Mouse (Mus musculus) kidney, embryonic 14.5 days (tissue): ENCODE measurements around the gene Hs3st5. TPM values are rescaled to one million over a fixed set of nuclear protein-coding genes. Genes with fewer than 3 reads are reported as not detected.

Experiments
- ATAC-seq: fragments of 200-750 bp; cut with Nextera tagmentation; 2 replicates; pipeline ENCODE4 v1.8.0; 2017; ENCODE audit warnings: moderate number of reproducible peaks, mild to moderate bottlenecking, moderate TSS enrichment, moderate library complexity; ENCODE audit not compliant: low FRiP score, low TSS enrichment
- H3K27ac ChIP-seq: fragments of 300-500 bp; sonication (generic); 2 replicates; pipeline ENCODE4 v1.5.1; 2014; ENCODE audit warnings: low read depth, mild to moderate bottlenecking, low read length, moderate library complexity, mixed read lengths
- H3K27me3 ChIP-seq: fragments of 300-500 bp; sonication (generic); 2 replicates; pipeline ENCODE4 v1.6.1; 2014; ENCODE audit warnings: mild to moderate bottlenecking, low read length; ENCODE audit not compliant: control insufficient read depth, insufficient read depth
- H3K36me3 ChIP-seq: fragments of 300-500 bp; sonication (generic); 2 replicates; pipeline ENCODE4 v1.6.1; 2014; ENCODE audit warnings: low read length, mixed read lengths; ENCODE audit not compliant: control insufficient read depth, insufficient read depth
- H3K4me1 ChIP-seq: fragments of 300-500 bp; sonication (generic); 2 replicates; pipeline ENCODE4 v1.6.1; 2014; ENCODE audit warnings: low read length, mixed read lengths; ENCODE audit not compliant: control insufficient read depth, insufficient read depth
- H3K4me2 ChIP-seq: fragments of 300-500 bp; sonication (generic); replicated peaks from 2 replicates; pipeline ENCODE4 v1.6.1; 2014; ENCODE audit warnings: low read depth, mild to moderate bottlenecking, low read length
- H3K4me3 ChIP-seq: fragments of 300-500 bp; sonication (generic); 2 replicates; pipeline ENCODE4 v1.5.1; 2014; ENCODE audit warnings: mild to moderate bottlenecking, low read length
- H3K9ac ChIP-seq: fragments of 300-500 bp; sonication (generic); 2 replicates; pipeline ENCODE4 v1.6.1; 2014; ENCODE audit warnings: low read depth, mild to moderate bottlenecking, low read length, moderate library complexity
- H3K9me3 ChIP-seq: fragments of 300-500 bp; sonication (generic); 2 replicates; pipeline ENCODE4 v1.6.1; 2016; ENCODE audit warnings: low read length; ENCODE audit not compliant: control insufficient read depth
- WGBS: fragments of 180-500 bp; shearing (Covaris S2); extraction: QIAGEN DNeasy Blood & Tissue Kit; methylation state at CpG from one replicate; pipeline ENCODE4 v1.1.7; 2014; 5-methylcytosine and 5-hydroxymethylcytosine counted together
- polyA plus RNA-seq: library from polyadenylated mRNA; unstranded; fragments of >200 nt; fragmentation: Nextera tagmentation; extraction: Ambion mirVana; gene quantifications from 2 replicates; pipeline ENCODE4 v1.2.1, GENCODE M21; 2014

Gene Hs3st5
- polyA plus RNA-seq, 1 experiment from 2014 or later: 0.08 TPM

GRCm38 (mm10) chr10:36803705-36804104 is 297.1 kb downstream of the Hs3st5 start:
- Histone ChIP-seq H3K27me3 (no peaks in the 10 kb centered on the region), H3K4me1 (no peaks in the 10 kb centered on the region), H3K9ac (no peak overlapping the region), H3K9me3 (no peaks in the 10 kb centered on the region), H3K4me2 (no peak overlapping the region), H3K4me3 (no peak overlapping the region), H3K27ac (no peak overlapping the region), H3K36me3 (no peaks in the 10 kb centered on the region)
- WGBS: 25% methylated on average over 2 of the region's 2 CpGs
- ATAC-seq: peak; percentile 76; the same call in 1 of the 2 replicates

GRCm38 (mm10) chr10:36805265-36805664 is 298.7 kb downstream of the Hs3st5 start:
- Histone ChIP-seq H3K36me3 (no peaks in the 10 kb centered on the region), H3K4me3 (no peak overlapping the region), H3K27ac (no peak overlapping the region), H3K4me1 (no peaks in the 10 kb centered on the region), H3K27me3 (no peaks in the 10 kb centered on the region), H3K9me3 (no peaks in the 10 kb centered on the region), H3K4me2 (no peak overlapping the region), H3K9ac (no peak overlapping the region)
- no peak for ATAC-seq
- 69% methylated on average over 4 of the region's 4 CpGs for WGBS

GRCm38 (mm10) chr10:36805788-36806187 is 299.2 kb downstream of the Hs3st5 start:
- no peaks in the 10 kb centered on the region for H3K27me3 ChIP-seq
- no peak overlapping the region for H3K27ac ChIP-seq
- no peak overlapping the region for H3K9ac ChIP-seq
- ATAC-seq: no peak
- H3K36me3 ChIP-seq: no peaks in the 10 kb centered on the region
- no peaks in the 10 kb centered on the region for H3K9me3 ChIP-seq
- WGBS: 85% methylated on average over 5 of the region's 5 CpGs
- H3K4me2 ChIP-seq: no peak overlapping the region
- H3K4me3 ChIP-seq: no peak overlapping the region
- H3K4me1 ChIP-seq: no peaks in the 10 kb centered on the region

GRCm38 (mm10) chr10:36807007-36807406 is 300.4 kb downstream of the Hs3st5 start:
- H3K9ac ChIP-seq: no peak overlapping the region
- no peak overlapping the region for H3K27ac ChIP-seq
- H3K4me2 ChIP-seq: no peak overlapping the region
- no peaks in the 10 kb centered on the region for H3K36me3 ChIP-seq
- ATAC-seq: peak; percentile 69; the same call in 1 of the 2 replicates
- H3K27me3 ChIP-seq: no peaks in the 10 kb centered on the region
- no peak overlapping the region for H3K4me3 ChIP-seq
- 37% methylated on average over 5 of the region's 5 CpGs for WGBS
- no peaks in the 10 kb centered on the region for H3K4me1 ChIP-seq
- H3K9me3 ChIP-seq: no peaks in the 10 kb centered on the region

GRCm38 (mm10) chr10:36818867-36819266 is 312.3 kb downstream of the Hs3st5 start:
- Histone ChIP-seq H3K27ac (no peak overlapping the region), H3K4me3 (no peak overlapping the region), H3K36me3 (no peaks in the 10 kb centered on the region), H3K27me3 (no peaks in the 10 kb centered on the region), H3K4me1 (no peaks in the 10 kb centered on the region), H3K4me2 (no peak overlapping the region), H3K9ac (no peak overlapping the region), H3K9me3 (no peaks in the 10 kb centered on the region)
- ATAC-seq: no peak

DNA sequence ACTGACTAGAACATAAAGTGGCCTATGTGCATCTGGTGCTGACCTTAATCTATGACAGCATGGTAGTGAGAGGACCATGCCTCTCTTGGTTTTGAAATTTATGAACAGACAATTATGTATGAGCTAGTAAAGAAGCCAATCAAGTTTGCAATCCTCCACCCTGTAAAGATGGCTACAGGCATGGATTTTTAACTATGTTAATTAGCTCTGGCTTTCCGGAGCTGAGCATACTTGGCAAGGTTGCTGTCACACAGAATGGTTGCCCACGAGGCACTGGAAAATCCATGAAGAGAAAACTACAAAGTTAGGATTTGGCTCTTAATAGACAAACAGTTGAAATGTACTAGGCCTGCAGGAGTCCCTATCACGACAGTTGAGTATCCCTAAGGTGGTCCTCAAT is 322.5 kb downstream of the Hs3st5 start:
- no peak overlapping the region for H3K9ac ChIP-seq
- 77% methylated on average over 3 of the region's 3 CpGs for WGBS
- no peaks in the 10 kb centered on the region for H3K27me3 ChIP-seq
- H3K4me2 ChIP-seq: no peak overlapping the region
- no peak overlapping the region for H3K27ac ChIP-seq
- no peaks in the 10 kb centered on the region for H3K36me3 ChIP-seq
- H3K4me3 ChIP-seq: no peak overlapping the region
- H3K9me3 ChIP-seq: no peaks in the 10 kb centered on the region
- no peaks in the 10 kb centered on the region for H3K4me1 ChIP-seq
- ATAC-seq: no peak

DNA sequence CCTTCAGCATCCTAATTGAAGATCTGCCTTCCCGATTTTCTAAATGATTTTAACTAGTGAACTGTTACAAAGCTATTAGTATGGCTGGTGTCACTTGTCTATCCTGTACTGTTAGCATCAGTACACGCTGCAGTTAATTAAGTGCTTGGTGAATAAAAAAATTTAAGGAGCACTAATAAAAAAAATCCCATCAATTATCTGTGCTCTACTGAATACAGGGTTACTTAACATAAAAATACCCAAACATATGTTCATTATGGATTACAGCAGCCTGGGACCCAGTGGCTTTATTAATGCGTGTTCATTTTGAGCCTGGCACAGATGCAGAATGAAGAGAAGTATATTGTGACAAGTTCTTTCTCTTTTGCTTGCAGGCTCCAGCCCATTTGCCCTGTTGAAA is 325.6 kb downstream of the Hs3st5 start:
- H3K9me3 ChIP-seq: no peaks in the 10 kb centered on the region
- no peak for ATAC-seq
- no peak overlapping the region for H3K4me3 ChIP-seq
- H3K4me2 ChIP-seq: no peak overlapping the region
- no peaks in the 10 kb centered on the region for H3K4me1 ChIP-seq
- WGBS: 84% methylated on average over 3 of the region's 3 CpGs
- H3K9ac ChIP-seq: no peak overlapping the region
- H3K27me3 ChIP-seq: no peaks in the 10 kb centered on the region
- no peak overlapping the region for H3K27ac ChIP-seq
- no peaks in the 10 kb centered on the region for H3K36me3 ChIP-seq

GRCm38 (mm10) chr10:36834224-36834623 is 327.6 kb downstream of the Hs3st5 start:
- Histone ChIP-seq H3K9ac (no peak overlapping the region), H3K27me3 (no peaks in the 10 kb centered on the region), H3K4me3 (no peak overlapping the region), H3K36me3 (no peaks in the 10 kb centered on the region), H3K9me3 (no peaks in the 10 kb centered on the region), H3K4me2 (no peak overlapping the region), H3K27ac (no peak overlapping the region), H3K4me1 (no peaks in the 10 kb centered on the region)
- WGBS: 15% methylated on average over 5 of the region's 5 CpGs
- ATAC-seq: no peak

DNA sequence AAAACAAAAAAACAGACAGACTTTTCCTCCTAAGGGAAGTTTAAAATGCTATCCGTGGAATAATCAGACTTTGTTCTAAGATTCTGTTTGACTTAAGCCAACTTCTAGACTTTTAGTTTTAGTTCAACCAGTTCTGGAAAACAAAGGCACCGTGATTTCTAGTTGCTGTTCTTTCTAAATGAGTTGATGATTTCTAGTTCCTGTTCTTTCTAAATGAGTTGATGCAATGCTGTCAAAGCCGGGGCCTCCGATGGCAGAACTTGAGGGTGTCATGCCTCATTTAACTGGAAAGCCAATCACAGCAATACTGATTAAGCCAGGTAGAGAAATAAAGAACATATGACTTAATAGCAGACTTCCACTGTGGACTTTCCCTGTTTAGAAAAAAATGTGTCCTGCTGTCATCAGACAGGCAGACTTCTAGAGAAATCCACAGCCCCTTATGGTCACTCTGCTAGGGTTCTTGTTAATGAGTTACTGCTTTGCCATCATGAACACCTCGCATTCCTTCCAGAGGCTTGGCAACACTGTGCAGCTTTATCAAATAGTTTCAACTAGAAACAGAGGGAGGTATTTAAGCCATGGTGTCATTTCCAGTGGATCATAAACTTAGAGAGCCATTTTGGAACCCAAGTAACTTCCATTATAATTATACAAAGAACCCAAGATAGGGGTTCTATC is 329.4 kb downstream of the Hs3st5 start:
- Histone ChIP-seq H3K4me1 (no peaks in the 10 kb centered on the region), H3K4me3 (no peak overlapping the region), H3K9me3 (no peaks in the 10 kb centered on the region), H3K9ac (no peak overlapping the region), H3K4me2 (no peak overlapping the region), H3K36me3 (no peaks in the 10 kb centered on the region), H3K27me3 (no peaks in the 10 kb centered on the region), H3K27ac (no peak overlapping the region)
- peak; percentile 52; the same call in 1 of the 2 replicates for ATAC-seq
- WGBS: 62% methylated on average over 5 of the region's 5 CpGs
